Mouse (Mus musculus) cortical plate, adult 2 months (tissue): ENCODE data around the gene Il17ra. TPM values are rescaled to one million over a fixed set of nuclear protein-coding genes. Genes with fewer than 3 reads are reported as not detected.
A peak's percentile ranks its signal among the peaks of the same experiment; 100 is the strongest.

Source experiments
- H3K27ac ChIP-seq: fragments of 200-500 bp; 2 replicates; pipeline ENCODE4 v1.5.1; 2012; ENCODE audit warnings: low read length, control low read depth, inconsistent platforms; ENCODE audit not compliant: insufficient read depth
- H3K4me1 ChIP-seq: fragments of 200-500 bp; 2 replicates; pipeline ENCODE4 v1.6.1; 2011; ENCODE audit warnings: low read length; ENCODE audit not compliant: control insufficient read depth, insufficient read depth
- H3K4me3 ChIP-seq: fragments of 200-500 bp; 2 replicates; pipeline ENCODE4 v1.5.1; 2011; ENCODE audit warnings: mild to moderate bottlenecking, low read length, control low read depth; ENCODE audit not compliant: insufficient read depth
- CTCF ChIP-seq: fragments of 200-500 bp; IDR thresholded peaks from 2 replicates; pipeline ENCODE4 v1.5.1; 2011; ENCODE audit warnings: mild to moderate bottlenecking, control low read depth, low read length; ENCODE audit not compliant: insufficient read depth; ENCODE audit errors: extremely low read depth
- POLR2A ChIP-seq: fragments of 200-500 bp; IDR thresholded peaks from 2 replicates; pipeline ENCODE4 v1.6.1; 2011; ENCODE audit warnings: mild to moderate bottlenecking, low read length, control low read depth; ENCODE audit not compliant: insufficient read depth; ENCODE audit errors: extremely low read depth
- polyA plus RNA-seq: library from polyadenylated mRNA; depleted of rRNA; stranded (reverse); fragments of >200 nt; gene quantifications from 2 replicates; pipeline ENCODE4 v1.2.3, GENCODE M21; 2012

Gene Il17ra
- polyA plus RNA-seq, 1 experiment = 16.6 TPM

- TF ChIP-seq CTCF (no peak), POLR2A (no peak)
- Histone ChIP-seq H3K27ac (no peak overlapping the region), H3K4me1 (peaks cover 9% of the 10 kb centered on the region), H3K4me3 (no peak overlapping the region)
Observed at GRCm38 (mm10) chr6:120469770-120470169, 6.7 kb downstream of the Il17ra start.

- Histone ChIP-seq H3K27ac (no peak overlapping the region), H3K4me1 (peaks cover 9% of the 10 kb centered on the region), H3K4me3 (no peak overlapping the region)
- TF ChIP-seq CTCF (no peak), POLR2A (no peak)
Observed at GRCm38 (mm10) chr6:120470666-120471065, 7.6 kb downstream of the Il17ra start.

- 0 out of 2 replicates have a peak overlapping the region, but pooled peaks have one; percentile 10 for H3K27ac ChIP-seq
- no peak overlapping the region for H3K4me3 ChIP-seq
- no peak for TF ChIP-seq CTCF
- no peak for TF ChIP-seq POLR2A
- peaks cover 9% of the 10 kb centered on the region for H3K4me1 ChIP-seq
Observed at GRCm38 (mm10) chr6:120471991-120472441, 9.0 kb downstream of the Il17ra start.

GRCm38 (mm10) chr6:120472455-120473140 lies 9.6 kb downstream of the Il17ra start:
- peaks cover 9% of the 10 kb centered on the region for H3K4me1 ChIP-seq
- H3K27ac ChIP-seq = 0 out of 2 replicates have a peak overlapping the region, but pooled peaks have one; percentile 10
- TF ChIP-seq CTCF = no peak
- no peak for TF ChIP-seq POLR2A

GRCm38 (mm10) chr6:120473427-120473826 lies 10.4 kb downstream of the Il17ra start:
- H3K27ac ChIP-seq = no peak overlapping the region
- H3K4me3 ChIP-seq = no peak overlapping the region
- no peak for TF ChIP-seq CTCF
- no peak for TF ChIP-seq POLR2A
- peaks cover 9% of the 10 kb centered on the region for H3K4me1 ChIP-seq

More at GRCm38 (mm10) chr6:120472455-120473140, 9.6 kb downstream of the Il17ra start:
- H3K4me3 ChIP-seq = no peak overlapping the region

- Histone ChIP-seq H3K4me3 (no peak overlapping the region), H3K4me1 (peaks cover 9% of the 10 kb centered on the region), H3K27ac (no peak overlapping the region)
- TF ChIP-seq CTCF = no peak
- no peak for TF ChIP-seq POLR2A
Observed at GRCm38 (mm10) chr6:120475288-120475687, 12.2 kb downstream of the Il17ra start.

GRCm38 (mm10) chr6:120479302-120479701 lies 16.3 kb downstream of the Il17ra start:
- no peak overlapping the region for H3K4me3 ChIP-seq
- H3K27ac ChIP-seq = peak overlapping the region; percentile 66
- H3K4me1 ChIP-seq = peaks cover 7% of the 10 kb centered on the region
- no peak for TF ChIP-seq CTCF
- TF ChIP-seq POLR2A = no peak

- Histone ChIP-seq H3K4me3 (no peak overlapping the region), H3K4me1 (peaks cover 7% of the 10 kb centered on the region), H3K27ac (peak overlapping the region; percentile 66; the same call in 1 of the 2 replicates)
- TF ChIP-seq POLR2A = 0 out of 2 replicates have a peak, but pooled peaks have one; percentile 23
- TF ChIP-seq CTCF = no peak
Observed at GRCm38 (mm10) chr6:120480361-120480760, 17.3 kb downstream of the Il17ra start.

GRCm38 (mm10) chr6:120481538-120481937 lies 18.5 kb downstream of the Il17ra start:
- TF ChIP-seq POLR2A = no peak
- TF ChIP-seq CTCF = peak; percentile 43
- H3K4me3 ChIP-seq = no peak overlapping the region
- peaks cover 7% of the 10 kb centered on the region for H3K4me1 ChIP-seq
- H3K27ac ChIP-seq = no peak overlapping the region; the same call in 1 of the 2 replicates

GRCm38 (mm10) chr6:120482021-120482420 lies 19.0 kb downstream of the Il17ra start:
- TF ChIP-seq CTCF (no peak), POLR2A (no peak)
- H3K27ac ChIP-seq = no peak overlapping the region; the same call in 1 of the 2 replicates
- no peak overlapping the region for H3K4me3 ChIP-seq
- peaks cover 7% of the 10 kb centered on the region for H3K4me1 ChIP-seq
